Mouse (Mus musculus) ES-E14 (cell line): Measurements from ENCODE around the gene Smyd3.

Experiments
- CHD2 ChIP-seq: IDR thresholded peaks from 2 replicates; pipeline ENCODE4 v1.6.1; 2014; ENCODE audit warnings: mild to moderate bottlenecking, low read depth, low read length, inconsistent platforms
- HCFC1 ChIP-seq: IDR thresholded peaks from 2 replicates; pipeline ENCODE4 v1.6.1; 2012; ENCODE audit warnings: low read length, inconsistent platforms, borderline replicate concordance; ENCODE audit not compliant: insufficient read depth
- MAFK ChIP-seq: IDR thresholded peaks from 2 replicates; pipeline ENCODE4 v1.6.1; 2014; ENCODE audit warnings: mild to moderate bottlenecking, low read depth, low read length, inconsistent platforms; ENCODE audit not compliant: insufficient read depth
- ZC3H11A ChIP-seq: IDR thresholded peaks from 2 replicates; pipeline ENCODE4 v1.6.1; 2012; ENCODE audit warnings: low read depth, mild to moderate bottlenecking, inconsistent platforms, low read length, borderline replicate concordance
- ZNF384 ChIP-seq: IDR thresholded peaks from 2 replicates; pipeline ENCODE4 v1.6.1; 2012; ENCODE audit warnings: low read depth, low read length, inconsistent platforms

DNA sequence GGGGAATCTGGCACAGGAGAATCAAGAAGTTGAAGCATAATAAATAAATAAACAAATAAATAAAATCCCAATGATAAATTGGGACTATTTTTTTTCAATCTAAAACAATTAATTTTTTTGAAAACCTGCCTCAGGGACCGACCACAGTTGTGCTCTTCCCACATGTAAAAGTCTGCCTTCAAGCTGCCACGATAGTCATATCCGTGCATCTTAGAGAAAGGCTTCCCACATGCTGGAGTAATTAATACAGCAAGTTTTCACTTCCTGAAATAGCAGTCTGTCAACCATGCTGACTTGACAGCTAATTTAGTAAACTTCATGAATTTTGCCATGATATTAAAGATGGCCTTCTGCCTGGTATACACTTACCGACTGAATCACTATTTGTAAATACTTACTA lies 119.2 kb downstream of the Smyd3 start:
- TF ChIP-seq CHD2 (no peak), ZC3H11A (no peak), HCFC1 (no peak), ZNF384 (no peak), MAFK (no peak)
